Mouse (Mus musculus) G1E (cell line): Measurements from ENCODE around the gene Cemip.

Experiments
- CTCF ChIP-seq: IDR thresholded peaks from 2 replicates; pipeline ENCODE4 v1.5.1; 2012; ENCODE audit warnings: low read depth, low read length, inconsistent platforms, mixed read lengths
- GATA1 ChIP-seq: IDR thresholded peaks from 2 replicates; pipeline ENCODE4 v1.6.1; 2012; ENCODE audit warnings: borderline replicate concordance, low read length, inconsistent platforms, mixed read lengths
- GATA2 ChIP-seq: IDR thresholded peaks from 2 replicates; pipeline ENCODE4 v1.6.1; 2012; ENCODE audit warnings: low read depth, low read length, inconsistent platforms, borderline replicate concordance

DNA sequence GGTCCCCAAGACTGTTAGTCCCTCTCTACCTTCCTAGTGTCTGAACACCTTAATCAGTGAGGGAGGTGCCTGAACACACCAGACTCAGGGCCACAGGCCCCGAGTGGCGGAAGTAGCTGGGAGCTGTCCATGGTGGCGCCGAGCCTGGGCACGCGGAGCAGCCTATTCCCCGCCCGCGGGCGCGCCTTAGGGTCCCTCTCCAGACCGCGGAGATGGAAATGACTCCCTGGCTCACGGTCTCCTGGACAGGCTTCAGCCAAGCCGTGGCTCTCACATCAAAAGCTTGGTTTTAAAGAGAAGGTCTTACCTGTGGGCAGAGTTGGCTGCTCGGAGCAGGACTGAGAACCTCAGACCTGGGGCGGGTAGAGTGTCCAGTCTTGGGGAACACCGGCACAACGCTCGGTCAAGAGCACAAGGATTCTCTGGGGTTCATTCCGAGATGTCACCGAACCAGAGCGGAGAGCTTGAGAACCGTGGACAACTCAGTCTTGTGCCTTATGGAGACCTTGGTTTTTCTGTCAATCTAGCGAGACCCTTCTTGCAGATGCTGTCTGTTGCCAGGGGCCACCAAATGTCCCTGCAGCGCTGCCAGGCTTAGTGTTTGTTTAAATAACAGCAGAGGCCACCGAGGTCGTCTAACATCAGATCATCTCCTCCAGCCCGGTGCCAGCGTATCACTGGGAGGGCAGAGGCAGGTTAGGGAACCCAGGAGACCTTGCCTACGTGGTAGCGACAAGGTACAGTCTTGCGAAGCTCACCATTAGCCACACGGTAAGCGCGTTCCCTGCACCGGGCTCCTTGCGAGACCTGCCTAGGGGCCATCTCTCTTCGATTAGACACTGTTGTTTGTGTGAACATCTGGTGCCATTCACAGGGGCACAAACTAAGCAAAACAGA is 1.0 kb downstream of the Cemip start:
- TF ChIP-seq CTCF: no peak
- TF ChIP-seq GATA1: no peak
- no peak for TF ChIP-seq GATA2
